Mouse (Mus musculus) thymus, postnatal 4 days (tissue): ENCODE measurements around the gene Rag2.

Experiments
- DNase-seq: peaks from one replicate; pipeline ENCODE4 v3.0.0; 2021

Gene Rag2

GRCm38 (mm10) chr2:101627227-101627626, 2.7 kb downstream of the Rag2 start:
- DNase-seq: peak; percentile 36

GRCm38 (mm10) chr2:101628297-101629236, 4.0 kb downstream of the Rag2 start:
- DNase-seq: peak; percentile 52

- no peak for DNase-seq
These were observed 14.7 kb downstream of the Rag2 start for GRCm38 (mm10) chr2:101638979-101639839.

GRCm38 (mm10) chr2:101639840-101640350, 15.4 kb downstream of the Rag2 start:
- DNase-seq: no peak

- peak; percentile 62 for DNase-seq
These were observed 21.3 kb downstream of the Rag2 start for GRCm38 (mm10) chr2:101645841-101646240.

GRCm38 (mm10) chr2:101648361-101648760, 23.8 kb downstream of the Rag2 start:
- no peak for DNase-seq

- peak; percentile 72 for DNase-seq
These were observed 24.7 kb downstream of the Rag2 start, which contains the start of the genes Rag1 and B230118H07Rik for GRCm38 (mm10) chr2:101649114-101649671. Gene Rag1 (minus strand): TSS chr2:101649501. Gene B230118H07Rik (minus strand): TSS chr2:101649532.

GRCm38 (mm10) chr2:101650446-101650845, 25.9 kb downstream of the Rag2 start:
- DNase-seq: no peak

- peak; percentile 45 for DNase-seq
These were observed 27.8 kb downstream of the Rag2 start for GRCm38 (mm10) chr2:101652204-101652920.

GRCm38 (mm10) chr2:101652921-101653597, 28.5 kb downstream of the Rag2 start:
- peak; percentile 96 for DNase-seq

GRCm38 (mm10) chr2:101660536-101660935, 36.0 kb downstream of the Rag2 start:
- DNase-seq: no peak

GRCm38 (mm10) chr2:101665058-101665702, 40.7 kb downstream of the Rag2 start:
- peak; percentile 84 for DNase-seq

- DNase-seq: no peak
These were observed 41.2 kb downstream of the Rag2 start for GRCm38 (mm10) chr2:101665703-101666092.

GRCm38 (mm10) chr2:101668751-101669150, 44.2 kb downstream of the Rag2 start:
- no peak for DNase-seq

GRCm38 (mm10) chr2:101673547-101673946, 49.0 kb downstream of the Rag2 start:
- no peak for DNase-seq

GRCm38 (mm10) chr2:101678236-101679021, 53.9 kb downstream of the Rag2 start, which contains the start of gene Traf6:
Gene Traf6 (plus strand): TSS chr2:101678429.
- peak; percentile 94 for DNase-seq

- peak; percentile 35 for DNase-seq
These were observed 54.8 kb downstream of the Rag2 start for GRCm38 (mm10) chr2:101679164-101679784.
